Mouse (Mus musculus) cerebellum, adult 8-10 months (tissue): ENCODE results near the gene Bgn.

Experiments
- DNase-seq: peaks from one replicate; pipeline ENCODE4 v3.0.0; 2022

Gene Bgn

DNA sequence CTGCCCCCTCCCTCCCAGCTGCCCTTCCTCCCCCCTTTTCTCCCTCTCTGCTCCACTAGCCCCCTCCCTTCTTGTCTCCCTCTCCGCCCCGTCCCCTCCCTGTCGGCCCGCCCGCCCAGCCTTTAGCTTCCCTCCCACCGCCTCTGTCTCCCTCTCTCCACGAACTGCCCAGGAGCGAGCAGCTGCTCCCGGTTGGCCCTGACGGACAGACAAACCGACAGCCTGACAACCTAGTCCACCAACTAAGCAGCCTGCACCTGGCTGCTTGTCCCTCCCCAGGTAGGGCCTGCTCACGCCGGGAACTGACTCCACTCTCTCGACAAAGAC lies at the start of gene Bgn:
Gene Bgn (plus strand): TSS at position 119 of the 327 bp plus-strand sequence.
- no peak for DNase-seq

DNA sequence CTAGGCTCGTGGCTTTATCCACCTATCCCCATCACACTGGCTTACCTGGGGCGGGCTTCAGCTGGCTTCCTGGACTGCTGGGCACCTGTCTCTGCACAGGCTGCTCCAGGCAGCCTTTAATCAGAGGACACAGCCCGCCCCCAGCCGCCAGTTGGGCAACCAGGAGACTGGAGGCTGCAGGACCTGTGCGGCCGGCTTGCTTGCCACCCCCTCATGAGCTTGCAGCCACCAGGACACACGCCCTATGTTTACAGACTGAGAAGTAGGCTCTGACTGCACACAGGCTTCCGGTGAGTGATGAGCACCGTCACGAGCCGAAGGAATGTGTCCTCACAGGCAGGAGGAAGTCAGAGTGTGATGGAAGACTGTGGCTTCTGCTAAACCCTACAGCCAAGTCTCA lies 48.1 kb upstream of the Bgn start, which contains the start of gene Trex2:
Gene Trex2 (minus strand): TSS at position 93 of the 400 bp plus-strand sequence.
- DNase-seq: no peak

DNA sequence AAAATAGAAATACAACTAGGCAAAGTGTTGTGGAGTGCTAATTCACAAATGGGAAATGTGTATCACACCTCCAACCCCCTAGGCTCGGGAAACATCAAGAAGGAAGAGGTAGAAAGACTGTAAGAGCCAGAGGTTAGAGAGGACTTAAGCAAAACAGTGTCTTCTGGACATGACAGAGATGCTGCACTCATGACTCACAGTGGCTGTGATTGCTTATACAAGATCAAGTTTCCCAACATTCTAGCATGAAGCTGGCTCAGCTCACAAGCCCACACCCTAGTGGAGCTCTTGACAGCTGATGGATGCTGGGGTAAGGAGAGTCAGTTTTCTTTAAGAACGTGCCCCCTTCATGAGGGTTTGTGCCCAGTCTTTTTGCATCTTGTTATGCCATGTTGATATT lies 42.0 kb upstream of the Bgn start:
- no peak for DNase-seq

- peak; percentile 70 for DNase-seq
Observed at GRCm38 (mm10) chrX:73451949-73452348, 31.5 kb upstream of the Bgn start.

DNA sequence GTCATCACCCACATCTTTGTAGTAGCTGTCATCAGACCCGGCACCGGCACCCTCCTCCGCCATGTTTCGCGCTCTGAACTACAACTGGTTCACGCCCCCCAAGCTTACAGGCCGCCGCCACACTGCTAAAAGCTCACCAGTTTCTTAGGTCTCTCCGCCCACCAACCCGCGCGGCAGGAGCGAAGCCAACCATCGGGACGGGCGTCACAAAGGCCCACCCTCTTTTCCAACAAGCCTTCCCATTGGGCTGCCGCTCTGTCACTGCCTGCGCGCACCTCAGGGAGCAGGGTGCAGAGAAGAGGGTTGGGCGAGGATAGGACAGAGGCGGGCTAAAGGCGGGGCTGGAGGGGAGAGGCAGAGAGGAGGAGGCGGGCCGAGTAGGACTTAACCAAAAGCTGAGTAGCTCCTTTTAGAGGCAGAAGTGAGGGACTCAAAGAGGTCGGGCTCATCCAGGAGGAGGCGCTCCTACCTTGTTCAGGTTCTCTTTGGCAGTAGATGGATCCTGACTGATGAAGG lies 24.5 kb upstream of the Bgn start, which contains the start of gene Haus7:
Gene Haus7 (minus strand): TSS at position 168 of the 516 bp plus-strand sequence.
- peak; percentile 80 for DNase-seq

GRCm38 (mm10) chrX:73460792-73461191 lies 22.6 kb upstream of the Bgn start:
- no peak for DNase-seq

- no peak for DNase-seq
Observed at GRCm38 (mm10) chrX:73465483-73466186, 17.8 kb upstream of the Bgn start.

GRCm38 (mm10) chrX:73467446-73468241 lies 15.8 kb upstream of the Bgn start:
- DNase-seq: no peak

- no peak for DNase-seq
Observed at GRCm38 (mm10) chrX:73468330-73468729, 15.1 kb upstream of the Bgn start.

DNA sequence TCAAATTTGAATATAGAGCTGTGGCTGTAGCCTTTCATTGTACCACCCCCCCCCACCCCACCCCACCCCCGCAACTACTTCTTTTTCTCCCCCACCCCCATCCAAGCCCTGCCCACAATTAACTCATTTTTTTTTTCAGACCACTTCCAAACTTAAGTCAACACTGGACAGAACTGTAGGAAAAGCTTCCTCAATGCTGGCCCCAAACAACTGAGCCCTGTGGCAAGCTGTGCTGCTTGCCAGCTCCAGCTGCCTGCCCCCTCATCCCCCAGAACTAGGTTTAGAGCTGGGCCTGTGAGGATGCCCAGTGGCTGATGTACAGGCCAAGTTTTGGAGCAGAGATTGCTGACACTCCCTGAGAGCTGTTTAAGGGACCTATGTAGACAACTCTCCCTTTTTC lies 14.7 kb upstream of the Bgn start:
- no peak for DNase-seq

GRCm38 (mm10) chrX:73471764-73472163 lies 11.6 kb upstream of the Bgn start:
- no peak for DNase-seq

- DNase-seq: no peak
Observed at GRCm38 (mm10) chrX:73474340-73475165, 8.8 kb upstream of the Bgn start.

- DNase-seq: no peak
Observed at GRCm38 (mm10) chrX:73475658-73476256, 7.6 kb upstream of the Bgn start.

GRCm38 (mm10) chrX:73476621-73477020 lies 6.8 kb upstream of the Bgn start:
- DNase-seq: no peak

- DNase-seq: no peak
Observed at GRCm38 (mm10) chrX:73477500-73477899, 5.9 kb upstream of the Bgn start.

GRCm38 (mm10) chrX:73479656-73480055 lies 3.7 kb upstream of the Bgn start:
- no peak for DNase-seq

DNA sequence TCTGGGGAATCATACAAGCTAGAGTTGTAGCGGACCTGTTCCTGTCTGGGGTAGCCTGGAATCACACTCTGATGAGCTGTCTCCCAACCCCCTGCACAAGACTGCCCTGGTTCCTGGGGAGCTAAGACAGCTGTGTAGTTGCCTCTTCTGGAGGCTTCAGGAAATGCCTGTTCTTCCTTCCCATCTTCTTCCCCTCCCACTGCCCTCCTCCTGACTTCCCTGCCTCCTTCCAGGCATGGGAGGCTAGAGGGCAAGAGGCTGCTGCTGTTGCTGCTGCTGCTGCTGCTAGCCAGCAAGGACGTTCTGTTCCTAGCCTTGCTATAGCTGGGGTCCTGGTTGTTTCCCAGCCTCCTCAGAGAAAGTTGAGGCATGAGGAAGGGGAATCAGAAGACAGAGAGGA lies 3.1 kb upstream of the Bgn start:
- no peak for DNase-seq

- DNase-seq: no peak
Observed at GRCm38 (mm10) chrX:73482643-73483483, 539 bp upstream of the Bgn start.

- no peak for DNase-seq
Observed at GRCm38 (mm10) chrX:73484076-73484475, 674 bp downstream of the Bgn start.

DNA sequence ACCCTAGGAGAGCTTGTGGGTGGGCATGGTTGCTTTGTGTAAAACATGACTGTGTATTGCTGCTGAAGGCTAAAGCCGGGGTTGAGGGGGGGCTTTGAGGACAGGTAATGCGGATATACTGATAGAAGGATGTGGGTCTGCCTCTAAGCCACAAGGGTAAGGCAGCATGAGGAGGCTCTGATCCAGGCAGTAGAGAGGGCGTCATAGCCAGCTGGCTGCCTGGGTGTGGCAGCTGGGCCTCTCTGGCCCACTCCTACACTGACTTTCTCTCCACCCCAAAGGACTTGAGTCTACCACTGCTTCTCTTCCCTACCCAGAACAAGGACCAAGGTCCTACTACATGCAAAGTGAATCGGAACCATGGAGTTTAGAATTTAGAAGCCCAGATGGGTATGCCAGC lies 1.5 kb downstream of the Bgn start:
- DNase-seq: no peak

GRCm38 (mm10) chrX:73486920-73487319 lies 3.5 kb downstream of the Bgn start:
- DNase-seq: no peak

- no peak for DNase-seq
Observed at GRCm38 (mm10) chrX:73490186-73490585, 6.8 kb downstream of the Bgn start.
